Mouse (Mus musculus) kidney, embryonic 14.5 days (tissue): ENCODE results near the gene Crygb. TPM values are rescaled to one million over a fixed set of nuclear protein-coding genes. Genes with fewer than 3 reads are reported as not detected.
A peak's percentile ranks its signal among the peaks of the same experiment; 100 is the strongest.
"Not testable (repeated sequence)": the region's sequence is repeated elsewhere in the genome, so short reads cannot be mapped to it uniquely, and the experiment has no call there.

Source experiments
- ATAC-seq: fragments of 200-750 bp; cut with Nextera tagmentation; 2 replicates; pipeline ENCODE4 v1.8.0; 2017; ENCODE audit warnings: moderate number of reproducible peaks, mild to moderate bottlenecking, moderate TSS enrichment, moderate library complexity; ENCODE audit not compliant: low FRiP score, low TSS enrichment
- H3K27ac ChIP-seq: fragments of 300-500 bp; sonication (generic); 2 replicates; pipeline ENCODE4 v1.5.1; 2014; ENCODE audit warnings: low read depth, mild to moderate bottlenecking, low read length, moderate library complexity, mixed read lengths
- H3K27me3 ChIP-seq: fragments of 300-500 bp; sonication (generic); 2 replicates; pipeline ENCODE4 v1.6.1; 2014; ENCODE audit warnings: mild to moderate bottlenecking, low read length; ENCODE audit not compliant: control insufficient read depth, insufficient read depth
- H3K36me3 ChIP-seq: fragments of 300-500 bp; sonication (generic); 2 replicates; pipeline ENCODE4 v1.6.1; 2014; ENCODE audit warnings: low read length, mixed read lengths; ENCODE audit not compliant: control insufficient read depth, insufficient read depth
- H3K4me1 ChIP-seq: fragments of 300-500 bp; sonication (generic); 2 replicates; pipeline ENCODE4 v1.6.1; 2014; ENCODE audit warnings: low read length, mixed read lengths; ENCODE audit not compliant: control insufficient read depth, insufficient read depth
- H3K4me2 ChIP-seq: fragments of 300-500 bp; sonication (generic); replicated peaks from 2 replicates; pipeline ENCODE4 v1.6.1; 2014; ENCODE audit warnings: low read depth, mild to moderate bottlenecking, low read length
- H3K4me3 ChIP-seq: fragments of 300-500 bp; sonication (generic); 2 replicates; pipeline ENCODE4 v1.5.1; 2014; ENCODE audit warnings: mild to moderate bottlenecking, low read length
- H3K9ac ChIP-seq: fragments of 300-500 bp; sonication (generic); 2 replicates; pipeline ENCODE4 v1.6.1; 2014; ENCODE audit warnings: low read depth, mild to moderate bottlenecking, low read length, moderate library complexity
- H3K9me3 ChIP-seq: fragments of 300-500 bp; sonication (generic); 2 replicates; pipeline ENCODE4 v1.6.1; 2016; ENCODE audit warnings: low read length; ENCODE audit not compliant: control insufficient read depth
- WGBS: fragments of 180-500 bp; shearing (Covaris S2); extraction: QIAGEN DNeasy Blood & Tissue Kit; methylation state at CpG from one replicate; pipeline ENCODE4 v1.1.7; 2014; 5-methylcytosine and 5-hydroxymethylcytosine counted together
- polyA plus RNA-seq: library from polyadenylated mRNA; unstranded; fragments of >200 nt; fragmentation: Nextera tagmentation; extraction: Ambion mirVana; gene quantifications from 2 replicates; pipeline ENCODE4 v1.2.1, GENCODE M21; 2014

The Crygb gene
- polyA plus RNA-seq, 1 experiment from 2014 or later: not detected

GRCm38 (mm10) chr1:65050952-65051351 lies 31.1 kb downstream of the Crygb start, which contains the start of gene Cryge:
Gene Cryge, minus strand, starts transcription at chr1:65051149.
- not testable (repeated sequence) for H3K9ac ChIP-seq, H3K4me3 ChIP-seq, H3K4me1 ChIP-seq, H3K36me3 ChIP-seq, ATAC-seq, H3K4me2 ChIP-seq, H3K27me3 ChIP-seq, H3K9me3 ChIP-seq, H3K27ac ChIP-seq
- WGBS: 69% methylated on average over 10 of the region's 12 CpGs

GRCm38 (mm10) chr1:65048781-65049180 lies 33.3 kb downstream of the Crygb start:
- no peaks in the 10 kb centered on the region for H3K36me3 ChIP-seq
- H3K4me1 ChIP-seq: no peaks in the 10 kb centered on the region
- ATAC-seq: peak; percentile 81; the same call in 1 of the 2 replicates
- H3K9me3 ChIP-seq: no peaks in the 10 kb centered on the region
- no peak overlapping the region for H3K4me2 ChIP-seq
- 45% methylated on average over 12 of the region's 12 CpGs for WGBS
- no peaks in the 10 kb centered on the region for H3K27me3 ChIP-seq
- no peak overlapping the region for H3K9ac ChIP-seq
- H3K27ac ChIP-seq: no peak overlapping the region
- no peak overlapping the region for H3K4me3 ChIP-seq

DNA sequence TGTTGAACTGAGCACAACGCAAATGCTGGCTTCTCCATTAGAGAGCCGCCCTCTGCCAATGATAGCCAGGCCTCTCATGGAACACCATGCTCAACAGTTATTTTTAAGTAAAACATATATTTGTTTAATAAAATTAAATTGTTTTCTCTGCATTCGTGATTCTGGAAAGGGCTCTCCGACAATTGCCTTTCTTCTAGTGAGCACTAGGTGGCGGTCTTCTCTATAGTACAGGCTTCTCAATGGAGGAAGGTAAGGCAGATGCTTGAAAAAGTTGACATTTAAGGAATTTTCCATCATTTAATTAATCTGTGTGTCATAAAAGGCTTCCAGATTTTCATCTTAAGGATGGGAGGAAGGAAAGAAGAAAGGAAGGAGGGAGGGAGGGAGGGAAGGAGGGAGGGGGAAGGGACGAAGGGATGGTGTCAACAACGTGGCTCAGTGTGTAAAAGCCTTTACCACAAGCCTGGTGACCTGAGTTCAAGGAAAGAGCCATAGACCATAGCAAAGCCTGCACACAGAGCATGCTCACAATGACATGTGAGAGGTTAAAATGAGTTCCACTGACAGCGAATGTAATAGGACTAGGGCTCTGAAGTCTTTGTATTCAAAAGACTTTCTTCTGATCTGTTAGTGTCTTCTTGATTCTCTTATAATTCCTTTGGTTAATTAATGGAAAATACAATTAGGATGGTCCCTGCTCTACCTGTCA lies 35.5 kb downstream of the Crygb start:
- WGBS: 42% methylated on average over 8 of the region's 8 CpGs
- ATAC-seq: 0 out of 2 replicates have a peak, but pooled peaks have one; percentile 45
- Histone ChIP-seq H3K4me3 (no peak overlapping the region), H3K9me3 (no peaks in the 10 kb centered on the region), H3K27ac (no peak overlapping the region), H3K27me3 (no peaks in the 10 kb centered on the region), H3K36me3 (no peaks in the 10 kb centered on the region), H3K9ac (no peak overlapping the region), H3K4me2 (no peak overlapping the region), H3K4me1 (no peaks in the 10 kb centered on the region)

DNA sequence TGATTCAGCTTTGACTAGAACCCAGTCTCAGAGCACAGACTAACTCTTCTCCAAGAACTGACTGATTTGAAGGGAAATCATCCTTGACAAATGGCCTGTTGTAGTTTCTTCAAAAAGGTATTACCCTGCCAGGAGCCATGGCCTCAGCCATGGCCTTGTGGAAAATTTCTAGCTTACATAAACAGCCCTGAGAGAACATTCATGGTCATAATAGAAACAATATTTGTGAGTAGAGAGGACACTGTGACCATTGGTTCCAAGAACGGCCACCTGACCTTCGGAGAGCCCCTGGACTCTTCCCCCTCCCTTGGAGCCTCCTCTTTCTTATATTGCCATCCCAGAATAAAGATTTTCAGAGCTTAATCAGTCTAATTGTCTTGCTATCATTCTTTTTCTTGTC lies 38.7 kb downstream of the Crygb start:
- WGBS: 90% methylated on average over 2 of the region's 2 CpGs
- Histone ChIP-seq H3K9ac (no peak overlapping the region), H3K36me3 (no peaks in the 10 kb centered on the region), H3K4me2 (no peak overlapping the region), H3K27me3 (no peaks in the 10 kb centered on the region), H3K9me3 (no peaks in the 10 kb centered on the region), H3K27ac (no peak overlapping the region), H3K4me1 (no peaks in the 10 kb centered on the region), H3K4me3 (no peak overlapping the region)
- no peak for ATAC-seq

DNA sequence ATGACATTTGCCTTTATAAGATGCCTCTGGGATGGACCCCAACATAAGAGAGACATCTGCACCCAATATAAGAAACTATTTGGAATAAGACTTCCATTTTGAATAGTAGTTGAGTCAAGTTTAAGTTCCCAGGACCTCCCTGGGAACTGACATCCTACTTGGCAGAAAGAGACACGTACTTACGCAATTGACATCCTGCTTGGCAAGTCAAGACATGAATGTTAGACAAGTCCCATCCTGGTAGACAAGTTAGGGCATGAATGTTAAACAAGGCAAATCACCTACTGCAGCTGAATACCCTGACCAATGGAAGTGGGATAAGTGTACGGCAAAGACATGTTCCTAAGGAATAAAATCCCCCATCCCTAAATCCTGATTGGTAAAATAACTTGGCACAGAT lies 40.3 kb downstream of the Crygb start:
- 98% methylated on average over 3 of the region's 3 CpGs for WGBS
- no peak overlapping the region for H3K27ac ChIP-seq
- H3K4me3 ChIP-seq: no peak overlapping the region
- no peak for ATAC-seq
- H3K4me2 ChIP-seq: no peak overlapping the region
- no peak overlapping the region for H3K9ac ChIP-seq
- H3K27me3 ChIP-seq: no peaks in the 10 kb centered on the region
- H3K4me1 ChIP-seq: no peaks in the 10 kb centered on the region
- H3K9me3 ChIP-seq: no peaks in the 10 kb centered on the region
- no peaks in the 10 kb centered on the region for H3K36me3 ChIP-seq

GRCm38 (mm10) chr1:65040806-65041205 lies 41.3 kb downstream of the Crygb start:
- H3K4me1 ChIP-seq: no peaks in the 10 kb centered on the region
- H3K36me3 ChIP-seq: no peaks in the 10 kb centered on the region
- no peaks in the 10 kb centered on the region for H3K27me3 ChIP-seq
- H3K27ac ChIP-seq: no peak overlapping the region
- H3K4me2 ChIP-seq: no peak overlapping the region
- no peaks in the 10 kb centered on the region for H3K9me3 ChIP-seq
- WGBS: 62% methylated on average over 6 of the region's 6 CpGs
- no peak overlapping the region for H3K9ac ChIP-seq
- H3K4me3 ChIP-seq: no peak overlapping the region
- no peak for ATAC-seq

GRCm38 (mm10) chr1:65039679-65040078 lies 42.4 kb downstream of the Crygb start:
- H3K27me3 ChIP-seq: no peaks in the 10 kb centered on the region
- WGBS: 83% methylated on average over 3 of the region's 3 CpGs
- ATAC-seq: no peak
- no peaks in the 10 kb centered on the region for H3K9me3 ChIP-seq
- H3K4me3 ChIP-seq: no peak overlapping the region
- H3K4me1 ChIP-seq: no peaks in the 10 kb centered on the region
- H3K4me2 ChIP-seq: no peak overlapping the region
- no peaks in the 10 kb centered on the region for H3K36me3 ChIP-seq
- no peak overlapping the region for H3K9ac ChIP-seq
- no peak overlapping the region for H3K27ac ChIP-seq

DNA sequence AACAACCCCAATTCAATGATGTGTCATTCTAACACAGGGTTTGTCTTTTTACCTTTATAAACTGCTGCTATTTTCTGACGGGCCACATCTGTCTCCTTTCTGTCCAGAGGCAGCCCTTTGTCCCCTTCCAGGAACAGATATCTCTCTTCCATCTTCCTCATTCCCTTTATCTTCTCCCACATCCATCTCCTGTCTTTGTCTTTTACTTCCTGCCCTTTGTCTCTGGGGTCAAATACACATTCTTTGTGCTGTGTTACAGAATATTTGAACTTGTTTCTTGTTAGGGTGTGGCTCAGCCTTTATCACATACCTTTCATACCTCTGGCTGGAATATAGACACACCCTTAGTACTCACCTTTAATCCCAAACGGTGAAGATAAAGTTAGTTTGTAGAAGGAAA lies 44.5 kb downstream of the Crygb start:
- no peak overlapping the region for H3K9ac ChIP-seq
- H3K9me3 ChIP-seq: no peaks in the 10 kb centered on the region
- H3K36me3 ChIP-seq: no peaks in the 10 kb centered on the region
- no peak for ATAC-seq
- WGBS: 81% methylated on average over 2 of the region's 2 CpGs
- H3K4me2 ChIP-seq: no peak overlapping the region
- no peaks in the 10 kb centered on the region for H3K4me1 ChIP-seq
- no peak overlapping the region for H3K27ac ChIP-seq
- no peaks in the 10 kb centered on the region for H3K27me3 ChIP-seq
- H3K4me3 ChIP-seq: no peak overlapping the region

DNA sequence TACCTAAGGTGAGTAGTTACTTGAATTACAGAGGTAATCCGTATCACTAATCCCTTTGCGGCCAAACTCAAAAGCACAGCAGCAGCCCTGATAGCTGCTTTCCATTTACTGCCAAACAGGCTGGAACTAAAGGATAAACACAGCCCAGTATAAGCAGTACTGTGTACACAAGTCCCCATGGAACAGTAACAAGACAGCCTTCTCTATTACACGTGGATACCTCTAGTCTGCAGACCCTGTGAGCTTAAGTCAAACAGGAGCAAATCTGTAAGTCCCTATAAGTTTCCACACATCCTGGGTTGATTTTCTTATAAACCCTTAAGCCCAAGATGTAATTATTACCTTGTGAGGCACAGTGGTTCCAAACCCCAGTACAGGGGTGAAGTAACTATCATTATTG lies 46.6 kb downstream of the Crygb start:
- Histone ChIP-seq H3K36me3 (no peaks in the 10 kb centered on the region), H3K4me3 (no peak overlapping the region), H3K9ac (no peak overlapping the region), H3K4me1 (no peaks in the 10 kb centered on the region), H3K4me2 (no peak overlapping the region), H3K27ac (no peak overlapping the region), H3K27me3 (no peaks in the 10 kb centered on the region), H3K9me3 (no peaks in the 10 kb centered on the region)
- 34% methylated on average over 3 of the region's 3 CpGs for WGBS
- no peak for ATAC-seq
